ENCODE assay signal across 28 mouse cellular contexts in the genomic region with DNA sequence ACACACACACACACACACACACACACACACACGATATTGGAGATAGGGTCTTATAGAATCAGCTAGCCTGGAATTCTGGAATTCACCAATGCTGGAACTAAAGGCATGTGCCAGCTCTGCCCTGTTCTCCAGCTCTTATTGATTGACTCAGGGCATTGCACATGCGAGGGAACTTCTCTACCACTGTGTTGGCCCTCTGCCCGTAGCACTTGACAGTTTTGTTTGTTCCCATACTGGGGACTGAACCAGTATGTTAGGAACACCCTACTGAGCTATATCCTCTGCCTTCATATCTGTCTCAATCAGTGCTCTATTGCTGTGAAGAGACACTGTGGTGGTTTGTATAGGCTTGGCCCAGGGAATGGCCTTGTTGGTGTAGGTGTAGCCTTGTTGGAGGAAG. TPM values are rescaled to one million over a fixed set of nuclear protein-coding genes. Genes with fewer than 3 reads are reported as not detected.
DNase-seq lines count a peak whose midpoint lies in the region; ATAC-seq and TF ChIP-seq lines count a peak whose summit lies in the region.
"Had no signal": no experiment of that assay in that cellular context is flagged by ENCODE, and none has a peak within 500 bp of the region (broad histone marks: within the 10 kb centered on the region; RNA-seq: fewer than 3 reads in every experiment).

No protein-coding gene starts in this region.

- H3K27ac ChIP-seq in hindbrain, embryonic 14.5 days = no peak overlapping the region
- no peak overlapping the region for H3K27ac ChIP-seq in hindbrain, embryonic 11.5 days (ENCODE audit: low read depth, low read length)
- no peak overlapping the region for H3K27ac ChIP-seq in liver, postnatal 0 days (ENCODE audit: low read depth)
- H3K27ac ChIP-seq in liver, embryonic 12.5 days = no peak overlapping the region
- H3K27ac ChIP-seq: embryonic facial prominence, embryonic 12.5 days; embryonic facial prominence, embryonic 15.5 days; heart, embryonic 13.5 days; hindbrain, embryonic 12.5 days had no signal

- ATAC-seq in hindbrain, embryonic 14.5 days (ENCODE audit: low FRiP score) = peak; percentile 21; the same call in 1 of the 2 replicates
- no peak for ATAC-seq in hindbrain, embryonic 11.5 days (ENCODE audit: low FRiP score)
- 0 out of 2 replicates have a peak, but pooled peaks have one; percentile 38 for ATAC-seq in liver, postnatal 0 days
- ATAC-seq in liver, embryonic 12.5 days = no peak
- ATAC-seq: forebrain, embryonic 14.5 days; hindbrain, embryonic 16.5 days had no signal

- H3K4me3 ChIP-seq in hindbrain, embryonic 14.5 days (replicated peaks; ENCODE audit: low read length) = no peak overlapping the region
- H3K4me3 ChIP-seq in hindbrain, embryonic 11.5 days (ENCODE audit: low read depth, low read length) = no peak overlapping the region
- no peak overlapping the region for H3K4me3 ChIP-seq in liver, postnatal 0 days (ENCODE audit: low read depth, low read length)
- H3K4me3 ChIP-seq in liver, embryonic 12.5 days = no peak overlapping the region
- H3K4me3 ChIP-seq: embryonic facial prominence, embryonic 12.5 days; embryonic facial prominence, embryonic 15.5 days; heart, embryonic 13.5 days; hindbrain, embryonic 12.5 days had no signal

- no peak for DNase-seq in hindbrain, embryonic 14.5 days (ENCODE audit: low spot score)
- no peak for DNase-seq in hindbrain, embryonic 11.5 days (ENCODE audit: low spot score)
- peak; percentile 36 for DNase-seq in liver, postnatal 0 days
- DNase-seq in lung, postnatal 14 days = peak; percentile 28
- DNase-seq in lung, postnatal 10 days = no peak
- peak; percentile 66 for DNase-seq in lung, postnatal 36 days
- DNase-seq in right cerebral cortex, postnatal 10 days (ENCODE audit: low spot score in 2 of 2) = no peak
- DNase-seq: adrenal gland, postnatal 14 days; B cell, adult 2 months; cerebellum, adult 11 months; cerebellum, adult 2 months; cerebellum, adult 9-11 months; cerebellum, postnatal 25 days; gastrocnemius, postnatal 25 days; heart, adult 18-20 months; heart, postnatal 14 days; heart, postnatal 4 days had no signal

- no peak overlapping the region for H3K4me2 ChIP-seq in hindbrain, embryonic 14.5 days (replicated peaks)
- H3K4me2 ChIP-seq in hindbrain, embryonic 11.5 days (replicated peaks; ENCODE audit: low read depth, low read length) = no peak overlapping the region
- H3K4me2 ChIP-seq in liver, postnatal 0 days (ENCODE audit: low read depth, low read length) = no peak overlapping the region
- no peak overlapping the region for H3K4me2 ChIP-seq in liver, embryonic 12.5 days
- H3K4me2 ChIP-seq: embryonic facial prominence, embryonic 12.5 days; embryonic facial prominence, embryonic 15.5 days; heart, embryonic 13.5 days; hindbrain, embryonic 12.5 days had no signal

- no peaks in the 10 kb centered on the region for H3K27me3 ChIP-seq in hindbrain, embryonic 14.5 days (ENCODE audit: control insufficient read depth, insufficient read depth, low read length)
- H3K27me3 ChIP-seq in hindbrain, embryonic 11.5 days (ENCODE audit: control insufficient read depth, insufficient read depth, low read length) = no peaks in the 10 kb centered on the region
- no peaks in the 10 kb centered on the region for H3K27me3 ChIP-seq in liver, postnatal 0 days (ENCODE audit: insufficient read depth, low read length)
- H3K27me3 ChIP-seq in liver, embryonic 12.5 days (replicated peaks) = no peaks in the 10 kb centered on the region
- H3K27me3 ChIP-seq: CH12.LX; embryonic facial prominence, embryonic 12.5 days; embryonic facial prominence, embryonic 15.5 days; heart, embryonic 13.5 days; hindbrain, embryonic 12.5 days had no signal

- H3K36me3 ChIP-seq in hindbrain, embryonic 14.5 days (replicated peaks; ENCODE audit: control insufficient read depth, insufficient read depth) = no peaks in the 10 kb centered on the region
- no peaks in the 10 kb centered on the region for H3K36me3 ChIP-seq in hindbrain, embryonic 11.5 days (ENCODE audit: control insufficient read depth, insufficient read depth, low read length)
- H3K36me3 ChIP-seq in liver, postnatal 0 days (replicated peaks; ENCODE audit: insufficient read depth, low read length) = no peaks in the 10 kb centered on the region
- H3K36me3 ChIP-seq in liver, embryonic 12.5 days = no peaks in the 10 kb centered on the region
- H3K36me3 ChIP-seq: embryonic facial prominence, embryonic 12.5 days; embryonic facial prominence, embryonic 15.5 days; heart, embryonic 13.5 days; hindbrain, embryonic 12.5 days had no signal

- no peak for TF ChIP-seq EP300 in liver, postnatal 0 days (IDR thresholded peaks at IDR 0.05; ENCODE audit: low read depth)

- TF ChIP-seq CTCF in liver, postnatal 0 days (IDR thresholded peaks at IDR 0.05; ENCODE audit: low read depth) = no peak

- 76% methylated on average over 3 of the region's 3 CpGs for WGBS in hindbrain, embryonic 14.5 days
- WGBS in hindbrain, embryonic 11.5 days = 92% methylated on average over 3 of the region's 3 CpGs
- 61% methylated on average over 3 of the region's 3 CpGs for WGBS in liver, postnatal 0 days (ENCODE audit: insufficient replicate concordance)
- WGBS in liver, embryonic 12.5 days (ENCODE audit: insufficient replicate concordance) = 79% methylated on average over 3 of the region's 3 CpGs

- H3K9me3 ChIP-seq in hindbrain, embryonic 14.5 days (ENCODE audit: control insufficient read depth, low read length) = no peaks in the 10 kb centered on the region
- no peaks in the 10 kb centered on the region for H3K9me3 ChIP-seq in hindbrain, embryonic 11.5 days (ENCODE audit: control insufficient read depth, low read length)
- H3K9me3 ChIP-seq in liver, postnatal 0 days (ENCODE audit: low read length) = 0 out of 2 replicates have a peak, but pooled peaks cover 4% of the 10 kb centered on the region
- H3K9me3 ChIP-seq in liver, embryonic 12.5 days (replicated peaks) = peaks cover 3% of the 10 kb centered on the region; the same call in 1 of the 2 replicates
- H3K9me3 ChIP-seq: embryonic facial prominence, embryonic 12.5 days; embryonic facial prominence, embryonic 15.5 days; heart, embryonic 13.5 days; hindbrain, embryonic 12.5 days had no signal

- no peak overlapping the region for H3K9ac ChIP-seq in hindbrain, embryonic 14.5 days
- no peak overlapping the region for H3K9ac ChIP-seq in hindbrain, embryonic 11.5 days (ENCODE audit: low read depth, low read length)
- H3K9ac ChIP-seq in liver, postnatal 0 days (replicated peaks) = no peak overlapping the region
- no peak overlapping the region for H3K9ac ChIP-seq in liver, embryonic 12.5 days
- H3K9ac ChIP-seq: embryonic facial prominence, embryonic 12.5 days; embryonic facial prominence, embryonic 15.5 days; heart, embryonic 13.5 days; hindbrain, embryonic 12.5 days had no signal

- no peaks in the 10 kb centered on the region for H3K4me1 ChIP-seq in hindbrain, embryonic 14.5 days (replicated peaks; ENCODE audit: control insufficient read depth, insufficient read depth, low read length)
- H3K4me1 ChIP-seq in hindbrain, embryonic 11.5 days (replicated peaks; ENCODE audit: control insufficient read depth, insufficient read depth, low read length) = no peaks in the 10 kb centered on the region
- H3K4me1 ChIP-seq in liver, postnatal 0 days (ENCODE audit: insufficient read depth) = no peaks in the 10 kb centered on the region
- no peaks in the 10 kb centered on the region for H3K4me1 ChIP-seq in liver, embryonic 12.5 days
- H3K4me1 ChIP-seq: embryonic facial prominence, embryonic 12.5 days; embryonic facial prominence, embryonic 15.5 days; heart, embryonic 13.5 days; hindbrain, embryonic 12.5 days had no signal

RNA-seq across cellular contexts. Expression of gene Sirt1, which starts 13.5 kb away (rescaled TPM):
- 5.7 and 6.8 TPM in 2 replicates for polyA plus RNA-seq in hindbrain, embryonic 14.5 days (2014; fragmentation: Nextera tagmentation; extraction: Ambion mirVana)
- 8.4 and 11.2 TPM in 2 replicates for polyA plus RNA-seq in hindbrain, embryonic 11.5 days (2014; fragmentation: Nextera tagmentation; extraction: Ambion mirVana)
- polyA plus RNA-seq in liver, postnatal 0 days (2015; fragmentation: Nextera tagmentation; extraction: Ambion mirVana) = 2.8 and 3.1 TPM in 2 replicates
- polyA plus RNA-seq in liver, embryonic 12.5 days (2016; fragmentation: Nextera tagmentation; extraction: Ambion mirVana) = 6.0 and 7.5 TPM in 2 replicates

RNA-seq across cellular contexts. Expression of gene Dnajc12, which starts 14.2 kb away (rescaled TPM):
- polyA plus RNA-seq in hindbrain, embryonic 14.5 days (2014; fragmentation: Nextera tagmentation; extraction: Ambion mirVana) = 19.7 and 23.4 TPM in 2 replicates
- polyA plus RNA-seq in hindbrain, embryonic 11.5 days (2014; fragmentation: Nextera tagmentation; extraction: Ambion mirVana) = 12.5 and 19.6 TPM in 2 replicates
- 14.8 and 15.4 TPM in 2 replicates for polyA plus RNA-seq in liver, postnatal 0 days (2015; fragmentation: Nextera tagmentation; extraction: Ambion mirVana)
- polyA plus RNA-seq in liver, embryonic 12.5 days (2016; fragmentation: Nextera tagmentation; extraction: Ambion mirVana) = 13.0 and 14.2 TPM in 2 replicates

RNA-seq across cellular contexts. Expression of gene Gm7075, which starts 53.5 kb away (rescaled TPM):
- polyA plus RNA-seq in hindbrain, embryonic 14.5 days (2014; fragmentation: Nextera tagmentation; extraction: Ambion mirVana) = not detected in 2 replicates
- 0.63 TPM in 1 of 2 replicates, not detected in the other for polyA plus RNA-seq in hindbrain, embryonic 11.5 days (2014; fragmentation: Nextera tagmentation; extraction: Ambion mirVana)
- polyA plus RNA-seq in liver, postnatal 0 days (2015; fragmentation: Nextera tagmentation; extraction: Ambion mirVana) = not detected in 2 replicates
- not detected in 2 replicates for polyA plus RNA-seq in liver, embryonic 12.5 days (2016; fragmentation: Nextera tagmentation; extraction: Ambion mirVana)
- polyA plus RNA-seq: cerebellum, adult 2 months; embryonic facial prominence, embryonic 12.5 days; embryonic facial prominence, embryonic 15.5 days; forebrain, embryonic 11.5 days; forebrain, embryonic 14.5 days; gonadal fat pad, adult 2 months; heart, embryonic 13.5 days; heart, embryonic 16.5 days; hindbrain, embryonic 12.5 days; hindbrain, embryonic 16.5 days had no signal

Comparison
In these comparisons a context has a peak if more than half of its experiments do, and no peak if none do; other contexts are left out.
1. ATAC-seq: peak in hindbrain, embryonic 14.5 days (single experiment) and liver, postnatal 0 days (single experiment); none in hindbrain, embryonic 11.5 days (single experiment) and liver, embryonic 12.5 days (single experiment).
2. DNase-seq: peak in liver, postnatal 0 days (single experiment), lung, postnatal 14 days (single experiment) and lung, postnatal 36 days (single experiment); none in hindbrain, embryonic 14.5 days (single experiment), hindbrain, embryonic 11.5 days (single experiment), lung, postnatal 10 days (single experiment) and right cerebral cortex, postnatal 10 days (0 of 2).